Mouse (Mus musculus) heart, embryonic 10.5 days (tissue): ENCODE data around the gene Strip1. TPM values are rescaled to one million over a fixed set of nuclear protein-coding genes. Genes with fewer than 3 reads are reported as not detected.

Source experiments
- DNase-seq: peaks from one replicate; pipeline ENCODE4 v3.0.0-alpha.2; 2017; ENCODE audit warnings: low spot score
- H3K27ac ChIP-seq: fragments of 300-500 bp; sonication (generic); 2 replicates; pipeline ENCODE4 v1.5.1; 2016; ENCODE audit warnings: mild to moderate bottlenecking
- H3K27me3 ChIP-seq: fragments of 300-500 bp; sonication (generic); 2 replicates; pipeline ENCODE4 v1.6.1; 2016; ENCODE audit warnings: mild to moderate bottlenecking; ENCODE audit not compliant: poor library complexity, insufficient read depth, severe bottlenecking
- H3K36me3 ChIP-seq: fragments of 300-500 bp; sonication (generic); 2 replicates; pipeline ENCODE4 v1.6.1; 2016; ENCODE audit warnings: mild to moderate bottlenecking, moderate library complexity
- H3K4me1 ChIP-seq: fragments of 300-500 bp; sonication (generic); 2 replicates; pipeline ENCODE4 v1.6.1; 2016; ENCODE audit warnings: mild to moderate bottlenecking
- H3K4me3 ChIP-seq: fragments of 300-500 bp; sonication (generic); 2 replicates; pipeline ENCODE4 v1.5.1; 2016; ENCODE audit warnings: mild to moderate bottlenecking, moderate library complexity
- H3K9me3 ChIP-seq: fragments of 300-500 bp; sonication (generic); 2 replicates; pipeline ENCODE4 v1.6.1; 2016; ENCODE audit warnings: mild to moderate bottlenecking, moderate library complexity
- WGBS: fragments of 180-500 bp; shearing (Covaris S2); methylation state at CpG from one replicate; pipeline ENCODE4 v1.1.7; 2016; 5-methylcytosine and 5-hydroxymethylcytosine counted together
- polyA plus RNA-seq: library from polyadenylated mRNA; unstranded; fragments of >200 nt; fragmentation: Nextera tagmentation; extraction: Ambion mirVana; gene quantifications from 2 replicates; pipeline ENCODE4 v1.2.1, GENCODE M21; 2016

Strip1 gene
- polyA plus RNA-seq, 1 experiment from 2014 or later: 50.1 TPM

DNA sequence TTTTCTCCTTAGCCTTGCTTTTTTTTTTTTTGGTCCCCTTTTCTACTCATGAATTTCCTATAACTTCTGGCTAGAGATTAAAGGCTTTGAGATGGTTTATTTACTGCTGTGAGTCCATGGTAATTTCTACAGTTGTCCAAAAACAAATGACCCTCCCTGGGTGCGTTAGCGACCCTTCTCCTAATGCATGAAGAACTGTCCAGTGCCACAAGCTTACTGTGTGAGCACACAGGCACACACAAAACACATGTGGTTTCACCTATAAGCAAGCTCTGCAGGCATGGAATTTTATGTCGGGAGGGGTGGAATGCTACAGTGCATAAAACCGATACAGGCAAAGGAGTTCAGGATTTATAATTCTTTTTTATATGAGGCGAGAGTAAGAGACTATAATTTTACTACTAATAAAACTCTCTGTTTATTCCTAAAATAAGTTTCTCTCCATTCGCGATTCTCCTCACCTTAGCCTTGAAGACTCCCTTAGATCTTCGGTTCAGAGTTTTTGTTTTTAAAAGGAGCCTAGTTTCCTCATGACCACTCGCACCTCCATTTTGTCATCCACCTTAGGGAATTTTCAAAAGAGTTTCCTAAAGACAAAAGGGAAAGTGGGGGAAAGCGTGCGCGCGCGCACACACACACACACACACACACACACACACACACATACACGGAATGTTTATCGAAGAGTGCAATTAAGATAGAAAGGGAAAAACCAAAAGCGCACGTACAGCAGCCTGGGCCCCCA lies 49.2 kb downstream of the Strip1 start:
- Histone ChIP-seq H3K27me3 (peaks cover 88% of the 10 kb centered on the region), H3K4me1 (peaks cover 33% of the 10 kb centered on the region), H3K4me3 (peak overlapping the region; percentile 57), H3K9me3 (no peaks in the 10 kb centered on the region), H3K27ac (0 out of 2 replicates have a peak overlapping the region, but pooled peaks have one; percentile 33), H3K36me3 (no peaks in the 10 kb centered on the region)
- 4% methylated on average over 18 of the region's 18 CpGs for WGBS
- DNase-seq: no peak

DNA sequence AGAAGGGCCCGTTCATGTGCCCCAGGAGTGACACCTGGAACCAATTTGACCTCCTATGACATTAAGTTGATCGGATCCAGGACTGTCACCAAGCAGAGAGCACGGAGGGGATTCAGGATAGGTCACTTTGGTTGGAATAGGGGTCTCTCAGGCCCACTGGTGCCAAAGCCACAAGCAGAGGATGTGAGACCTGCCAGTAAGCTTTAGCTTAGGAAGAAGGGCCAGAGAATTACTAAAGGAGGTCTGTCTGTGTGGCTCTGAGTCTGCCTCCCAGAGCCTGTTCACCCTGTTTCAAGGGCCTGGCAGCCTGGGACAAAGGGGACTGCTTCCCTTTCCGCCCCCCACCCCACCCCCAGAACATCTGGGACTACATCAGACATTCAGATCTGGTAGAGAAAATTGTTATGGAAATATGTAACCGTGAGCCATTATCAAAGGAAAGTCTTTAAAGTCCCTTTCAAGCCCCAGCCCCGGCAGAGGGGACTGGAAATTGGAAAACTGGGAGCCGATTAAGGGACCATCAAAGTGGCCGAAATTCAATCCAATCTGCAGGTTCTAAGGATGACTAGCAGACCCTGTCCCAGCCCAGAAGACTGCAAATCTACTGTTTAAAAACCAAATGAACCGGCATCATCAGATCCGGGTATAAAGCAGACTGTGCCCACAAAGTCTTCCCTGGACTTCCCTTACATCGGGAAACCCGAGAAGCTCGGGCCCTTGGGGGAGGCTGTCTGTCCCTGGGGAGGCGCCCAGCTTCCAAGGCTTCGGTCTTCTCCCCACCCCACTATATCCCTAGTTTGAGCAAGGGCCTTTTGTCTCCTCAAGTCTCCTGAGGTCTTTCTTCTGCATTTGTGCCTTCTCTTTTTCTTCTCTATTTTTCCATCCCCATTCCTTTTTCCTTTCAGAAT lies 50.1 kb downstream of the Strip1 start:
- H3K27ac ChIP-seq: no peak overlapping the region

DNA sequence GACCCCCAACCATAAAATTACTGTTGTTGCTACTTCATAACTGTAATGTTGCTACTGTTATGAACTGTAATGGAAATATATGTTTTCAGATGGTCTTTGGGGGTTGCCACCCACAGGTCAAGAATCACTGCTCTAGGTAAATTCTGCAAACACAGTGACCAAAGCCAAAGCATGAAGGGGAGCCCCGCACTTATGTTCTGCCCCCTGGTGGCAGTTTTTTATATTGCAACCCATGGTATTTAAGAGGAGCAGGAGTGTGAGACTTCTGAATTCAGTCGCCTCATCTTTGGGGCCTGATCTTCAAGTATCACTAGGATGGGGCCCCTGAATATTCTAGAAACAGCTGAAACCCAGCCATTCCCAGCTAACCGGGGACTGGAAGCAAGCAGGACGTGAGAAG lies 52.0 kb downstream of the Strip1 start:
- no peak for DNase-seq
- H3K4me1 ChIP-seq: peaks cover 36% of the 10 kb centered on the region
- H3K9me3 ChIP-seq: no peaks in the 10 kb centered on the region
- H3K27ac ChIP-seq: no peak overlapping the region
- no peaks in the 10 kb centered on the region for H3K36me3 ChIP-seq
- H3K27me3 ChIP-seq: peaks cover 60% of the 10 kb centered on the region
- no peak overlapping the region for H3K4me3 ChIP-seq
- 8% methylated on average over 4 of the region's 4 CpGs for WGBS

More for the DNA sequence above, 50.1 kb downstream of the Strip1 start:
- Histone ChIP-seq H3K36me3 (no peaks in the 10 kb centered on the region), H3K4me1 (peaks cover 36% of the 10 kb centered on the region), H3K9me3 (no peaks in the 10 kb centered on the region), H3K4me3 (no peak overlapping the region), H3K27me3 (peaks cover 79% of the 10 kb centered on the region)
- 7% methylated on average over 15 of the region's 15 CpGs for WGBS
- DNase-seq: no peak

DNA sequence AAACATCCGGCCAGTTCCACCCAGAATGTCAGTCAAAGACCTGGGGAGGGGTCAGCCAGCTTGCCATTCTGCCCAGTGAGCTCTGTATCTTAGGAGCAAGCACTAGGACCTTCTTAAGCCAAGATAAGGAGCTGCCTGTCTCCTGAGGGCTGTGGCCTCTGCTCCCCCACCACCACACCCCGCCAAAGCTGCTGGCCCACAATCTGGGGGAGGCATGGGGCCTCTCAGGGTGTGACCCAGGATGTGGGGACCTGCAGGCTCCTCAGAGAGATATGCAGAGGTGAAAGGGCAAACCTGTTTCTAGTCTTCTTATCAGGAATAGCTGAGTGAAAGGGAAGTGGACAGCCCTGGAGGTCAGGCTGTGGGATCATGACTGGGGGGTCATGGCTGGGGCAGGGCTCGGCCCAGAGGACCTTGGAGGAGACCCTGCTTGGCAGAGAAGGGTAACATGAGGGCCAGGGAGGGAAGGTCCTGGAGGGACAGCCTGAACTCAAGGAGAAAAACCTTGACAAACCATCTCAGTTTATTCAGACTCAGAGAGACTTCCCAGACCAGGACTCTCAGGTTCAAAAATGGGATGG lies 53.6 kb downstream of the Strip1 start:
- Histone ChIP-seq H3K4me1 (peaks cover 30% of the 10 kb centered on the region), H3K27ac (peak overlapping the region; percentile 12; the same call in 1 of the 2 replicates), H3K9me3 (no peaks in the 10 kb centered on the region), H3K27me3 (peaks cover 47% of the 10 kb centered on the region), H3K4me3 (no peak overlapping the region), H3K36me3 (no peaks in the 10 kb centered on the region)
- no peak for DNase-seq
- 4% methylated on average over 3 of the region's 3 CpGs for WGBS

DNA sequence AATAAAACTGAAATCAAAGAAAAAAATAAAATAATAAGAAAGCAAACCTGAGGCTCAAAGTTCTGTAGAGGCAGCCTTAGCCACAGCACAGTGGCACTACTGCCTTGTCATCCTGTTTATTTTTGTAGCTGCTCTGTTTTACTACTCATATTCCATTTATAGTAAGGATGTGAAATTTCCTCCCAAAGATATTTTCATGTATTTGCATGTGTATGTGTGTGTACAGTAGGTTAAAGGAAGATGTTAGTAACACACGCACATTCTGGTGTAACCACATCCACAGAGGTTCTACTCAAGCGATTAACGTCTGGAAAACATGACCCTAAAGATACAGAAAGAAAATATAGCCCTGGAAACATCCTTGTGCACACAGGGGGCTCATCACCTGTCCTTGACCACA lies 54.7 kb downstream of the Strip1 start:
- no peak for DNase-seq
- H3K36me3 ChIP-seq: no peaks in the 10 kb centered on the region
- no peaks in the 10 kb centered on the region for H3K9me3 ChIP-seq
- no peak overlapping the region for H3K27ac ChIP-seq
- H3K27me3 ChIP-seq: peaks cover 46% of the 10 kb centered on the region
- no peak overlapping the region for H3K4me3 ChIP-seq
- WGBS: 84% methylated on average over 3 of the region's 3 CpGs
- peaks cover 29% of the 10 kb centered on the region for H3K4me1 ChIP-seq

DNA sequence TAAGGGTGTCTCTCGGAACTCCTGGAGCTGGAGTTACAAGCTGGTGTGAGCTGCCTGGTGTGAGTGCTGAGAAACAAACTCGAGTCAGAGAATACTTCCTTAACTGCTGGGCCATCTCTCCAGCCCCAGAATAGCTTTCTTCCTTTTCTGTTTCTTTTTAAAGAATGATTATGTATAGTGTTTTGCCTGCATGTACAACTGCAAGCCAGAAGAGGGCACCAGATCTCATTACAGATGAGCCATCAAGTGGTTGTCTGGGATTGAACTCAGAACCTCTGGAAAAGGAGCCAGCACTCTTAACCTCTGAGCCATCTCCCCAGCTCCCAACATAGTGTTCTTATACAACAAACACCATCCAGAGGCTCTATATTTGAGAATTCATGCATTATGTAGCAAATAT lies 60.3 kb downstream of the Strip1 start:
- peaks cover 27% of the 10 kb centered on the region for H3K27me3 ChIP-seq
- H3K4me1 ChIP-seq: peaks cover 33% of the 10 kb centered on the region
- H3K36me3 ChIP-seq: no peaks in the 10 kb centered on the region
- DNase-seq: no peak
- no peak overlapping the region for H3K27ac ChIP-seq
- H3K9me3 ChIP-seq: no peaks in the 10 kb centered on the region
- no peak overlapping the region for H3K4me3 ChIP-seq
- 50% methylated on average over 2 of the region's 2 CpGs for WGBS

DNA sequence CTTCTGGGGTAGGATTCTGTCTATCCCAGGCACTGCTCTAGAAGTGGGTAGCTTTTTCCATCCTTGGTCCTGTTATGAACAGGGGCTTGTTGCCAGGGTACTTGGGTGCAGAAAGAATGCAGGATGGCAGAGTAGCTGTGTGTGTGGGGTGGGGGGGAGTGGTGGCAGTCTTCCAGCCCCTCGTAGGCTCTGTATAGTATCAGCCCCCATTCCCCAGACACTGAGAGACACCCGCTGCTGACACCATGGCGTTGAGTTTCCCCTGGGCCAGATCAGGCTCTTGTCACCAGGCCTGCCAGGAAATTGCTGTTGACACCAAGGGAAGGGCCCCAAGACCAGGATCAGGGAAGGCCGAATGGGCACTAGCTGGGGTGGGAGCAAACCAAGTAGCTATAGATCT lies 62.8 kb downstream of the Strip1 start:
- 18% methylated on average over 4 of the region's 4 CpGs for WGBS
- peaks cover 30% of the 10 kb centered on the region for H3K27me3 ChIP-seq
- peak; percentile 85 for DNase-seq
- H3K27ac ChIP-seq: peak overlapping the region; percentile 22; the same call in 1 of the 2 replicates
- H3K4me1 ChIP-seq: peaks cover 54% of the 10 kb centered on the region
- H3K9me3 ChIP-seq: no peaks in the 10 kb centered on the region
- no peaks in the 10 kb centered on the region for H3K36me3 ChIP-seq
- no peak overlapping the region for H3K4me3 ChIP-seq

DNA sequence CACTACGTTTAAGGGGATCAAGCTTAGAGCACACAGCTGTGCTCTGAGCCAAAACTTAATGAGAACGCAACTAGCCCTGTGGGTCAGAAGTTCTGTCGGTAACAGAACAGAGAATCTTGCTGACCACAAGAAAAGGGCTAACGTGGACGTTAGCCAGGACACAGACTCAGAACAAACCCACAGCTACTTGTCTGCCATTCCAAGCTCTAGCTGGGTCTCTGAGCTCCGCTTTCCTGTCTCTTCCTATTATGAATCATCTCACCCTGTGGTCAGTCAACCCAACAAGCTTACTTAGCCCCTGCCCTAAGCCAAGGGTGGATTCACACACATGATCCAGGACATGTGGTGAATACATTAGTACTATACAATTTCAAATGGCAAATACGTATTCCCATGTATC lies 63.7 kb downstream of the Strip1 start:
- Histone ChIP-seq H3K4me3 (no peak overlapping the region), H3K36me3 (no peaks in the 10 kb centered on the region), H3K9me3 (no peaks in the 10 kb centered on the region), H3K27ac (no peak overlapping the region), H3K27me3 (peaks cover 27% of the 10 kb centered on the region), H3K4me1 (peaks cover 64% of the 10 kb centered on the region)
- whole genome bisulfite sequencing: 74% methylated on average over 7 of the region's 7 CpGs
- DNase-seq: no peak

DNA sequence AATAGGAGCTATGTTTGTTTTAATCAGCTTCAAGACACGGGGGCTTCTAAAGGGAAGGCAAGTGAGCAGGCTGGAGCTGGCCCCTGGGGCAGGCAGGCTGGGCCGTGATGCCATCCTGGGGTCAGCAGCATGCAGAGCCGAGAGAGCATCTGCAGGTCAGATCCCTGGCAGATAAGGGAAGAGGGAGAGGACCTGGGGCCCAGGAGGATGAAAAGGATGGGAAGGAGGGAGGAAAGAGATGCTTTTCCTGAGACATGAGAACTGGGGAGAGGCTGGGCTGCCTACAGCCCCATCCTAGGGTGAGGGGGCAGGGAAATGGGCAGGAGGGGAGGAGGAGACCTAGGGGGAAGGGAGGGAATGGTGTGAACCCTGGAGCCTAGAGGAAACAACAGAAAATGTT lies 66.2 kb downstream of the Strip1 start:
- Histone ChIP-seq H3K4me3 (no peak overlapping the region), H3K27ac (peak overlapping the region; percentile 75), H3K9me3 (no peaks in the 10 kb centered on the region), H3K4me1 (peaks cover 81% of the 10 kb centered on the region), H3K36me3 (no peaks in the 10 kb centered on the region), H3K27me3 (peaks cover 17% of the 10 kb centered on the region)
- no peak for DNase-seq
- WGBS: 12% methylated on average over 3 of the region's 3 CpGs

DNA sequence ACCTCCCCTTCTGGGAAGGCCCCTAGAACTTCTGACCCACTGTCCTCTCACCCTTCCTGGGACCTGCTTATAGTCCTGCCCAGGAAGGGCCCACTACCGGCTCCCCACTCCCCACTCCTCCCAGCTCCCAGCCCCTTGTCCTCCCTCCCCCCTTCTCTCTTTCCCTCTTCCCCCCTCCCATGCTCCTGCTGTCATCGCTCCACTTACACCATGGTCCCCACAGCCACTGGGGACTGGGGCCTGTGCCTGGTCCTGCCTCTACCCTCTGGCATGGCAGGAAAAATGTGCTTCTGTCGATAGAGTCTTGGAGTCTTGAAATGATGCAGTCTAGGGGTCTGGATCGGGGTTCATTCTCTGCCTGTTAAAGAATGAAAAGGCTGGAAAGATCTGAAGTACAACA lies 67.6 kb downstream of the Strip1 start:
- no peak overlapping the region for H3K4me3 ChIP-seq
- no peak for DNase-seq
- H3K27ac ChIP-seq: peak overlapping the region; percentile 86
- H3K27me3 ChIP-seq: peaks cover 19% of the 10 kb centered on the region
- H3K36me3 ChIP-seq: no peaks in the 10 kb centered on the region
- no peaks in the 10 kb centered on the region for H3K9me3 ChIP-seq
- WGBS: 6% methylated on average over 4 of the region's 4 CpGs
- H3K4me1 ChIP-seq: peaks cover 79% of the 10 kb centered on the region

DNA sequence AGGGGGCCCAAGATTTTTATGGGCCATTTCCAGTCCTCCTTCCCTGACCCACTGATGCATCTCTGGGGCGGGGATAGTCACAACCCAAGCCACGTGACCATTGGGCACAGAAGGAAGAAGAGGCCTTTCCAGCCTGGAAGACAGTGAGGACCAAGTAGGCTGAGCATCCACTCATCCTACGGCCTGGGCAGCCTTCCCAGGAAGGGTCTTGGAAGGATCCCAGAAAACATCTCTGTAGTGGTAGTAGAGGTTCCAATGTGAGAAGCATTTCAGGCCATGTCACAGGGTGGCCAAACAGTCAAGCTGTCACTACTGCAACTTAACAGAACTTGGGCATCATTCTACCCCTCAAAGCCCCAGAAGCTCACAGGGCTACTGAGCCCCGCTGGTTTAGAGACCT lies 68.9 kb downstream of the Strip1 start:
- no peak for DNase-seq
- Histone ChIP-seq H3K4me3 (no peak overlapping the region), H3K27me3 (peaks cover 31% of the 10 kb centered on the region; the same call in 1 of the 2 replicates), H3K4me1 (peaks cover 69% of the 10 kb centered on the region), H3K36me3 (no peaks in the 10 kb centered on the region), H3K9me3 (no peaks in the 10 kb centered on the region), H3K27ac (peak overlapping the region; percentile 52)
- 80% methylated on average over 4 of the region's 4 CpGs for WGBS
